17 mouse cellular contexts compared by ENCODE assay signal in genomic region chr3:41171772-41172171, GRCm38 (mm10).
DNase-seq lines count a peak whose midpoint lies in the region; ATAC-seq and TF ChIP-seq lines count a peak whose summit lies in the region.
"Had no signal": no experiment of that assay in that cellular context is flagged by ENCODE, and none has a peak within 500 bp of the region (broad histone marks: within the 10 kb centered on the region; RNA-seq: fewer than 3 reads in every experiment).

No protein-coding gene starts in this region.

- ATAC-seq in heart, embryonic 12.5 days (ENCODE audit: insufficient number of reproducible peaks, low FRiP score), result no peak
- 0 out of 2 replicates have a peak, but pooled peaks have one; percentile 13 for ATAC-seq in liver, embryonic 14.5 days (ENCODE audit: insufficient read depth)
- no peak for ATAC-seq in monocyte, adult 5-6 weeks (replicated peaks; ENCODE audit: insufficient number of reproducible peaks, low FRiP score, low TSS enrichment, poor library complexity, severe bottlenecking)
- ATAC-seq in midbrain, postnatal 0 days (ENCODE audit: low FRiP score), result no peak
- ATAC-seq: forebrain, embryonic 13.5 days had no signal

- no peak for DNase-seq in heart, postnatal 14 days
- DNase-seq in CH12.LX (ENCODE audit: extremely low read depth), result no peak
- DNase-seq in c-Kit-negative CD71-positive TER-119-positive erythroid progenitor cells, embryonic 14.5 days (ENCODE audit: low read depth, low spot score), result peak; percentile 56
- peak in 1 of 3 experiments; percentile 47 for DNase-seq in liver, embryonic 14.5 days (ENCODE audit: low read depth in 3 of 3, low spot score in 3 of 3)
- DNase-seq in midbrain, postnatal 0 days (ENCODE audit: low spot score), result no peak
- DNase-seq: adrenal gland, postnatal 36 days; B cell, adult 2 months; cerebellum, postnatal 10 days; embryo, embryonic 11 days; gastrocnemius, postnatal 14 days; kidney, adult 9 months; kidney, postnatal 4 days; right cerebral cortex, postnatal 25 days; thymus, postnatal 25 days had no signal

- in situ Hi-C loops in CH12.LX (cut with MboI; ENCODE audit: low pct_ligation_motif_present, low pct_unique_long_range_greater_than_20kb, low sequenced_read_pairs), result no loop called here

- TF ChIP-seq EP300 in CH12.LX (IDR thresholded peaks at IDR 0.05; ENCODE audit: low read length), result no peak
- no peak for TF ChIP-seq EP300 in liver, embryonic 14.5 days (IDR thresholded peaks at IDR 0.05; ENCODE audit: low read depth)

- TF ChIP-seq POLR2A in CH12.LX (IDR thresholded peaks at IDR 0.05; ENCODE audit: low read depth, low read length), result no peak

- H3K9ac ChIP-seq in heart, embryonic 12.5 days, result no peak overlapping the region
- no peak overlapping the region for H3K9ac ChIP-seq in CH12.LX (ENCODE audit: insufficient read depth, low read depth)
- H3K9ac ChIP-seq in liver, embryonic 14.5 days (replicated peaks), result 0 out of 2 replicates have a peak overlapping the region, but pooled peaks have one; percentile 5
- H3K9ac ChIP-seq in midbrain, postnatal 0 days (replicated peaks; ENCODE audit: low read length, poor library complexity, severe bottlenecking), result no peak overlapping the region
- H3K9ac ChIP-seq: forebrain, embryonic 13.5 days had no signal

- intact Hi-C loops in heart, postnatal 14 days (cut with DNase I), result loop anchor here (10.0 kb wide), 1 partner anchor 573 kb away; the partner anchor contains the start of genes D3Ertd751e and Sclt1

- 91% methylated on average over 4 of the region's 4 CpGs for WGBS in heart, embryonic 12.5 days
- WGBS in liver, embryonic 14.5 days (ENCODE audit: insufficient replicate concordance), result 80% methylated on average over 4 of the region's 4 CpGs
- whole genome bisulfite sequencing in midbrain, postnatal 0 days, result 94% methylated on average over 4 of the region's 4 CpGs

- TF ChIP-seq CTCF in CH12.LX (conservative IDR thresholded peaks at IDR 0.05 in 1 of 2, IDR thresholded peaks at IDR 0.05 in 1 of 2; ENCODE audit: low read depth in 2 of 2, low read length in 2 of 2), result no peak
- TF ChIP-seq CTCF in liver, embryonic 14.5 days (IDR thresholded peaks at IDR 0.05; ENCODE audit: low read depth), result no peak
- no peak for TF ChIP-seq CTCF in midbrain, postnatal 0 days (IDR thresholded peaks at IDR 0.05)

- H3K4me2 ChIP-seq in heart, embryonic 12.5 days, result no peak overlapping the region
- H3K4me2 ChIP-seq in CH12.LX (ENCODE audit: insufficient read depth, low read depth, poor library complexity, severe bottlenecking), result no peak overlapping the region
- no peak overlapping the region for H3K4me2 ChIP-seq in liver, embryonic 14.5 days (ENCODE audit: low read depth)
- H3K4me2 ChIP-seq in midbrain, postnatal 0 days (ENCODE audit: low read depth, low read length, poor library complexity, severe bottlenecking), result no peak overlapping the region
- H3K4me2 ChIP-seq: forebrain, embryonic 13.5 days had no signal

- no peak for TF ChIP-seq RAD21 in CH12.LX (IDR thresholded peaks at IDR 0.05; ENCODE audit: low read depth, low read length)

- H3K9me3 ChIP-seq in heart, embryonic 12.5 days (replicated peaks), result peaks cover 3% of the 10 kb centered on the region; the same call in 1 of the 2 replicates
- H3K9me3 ChIP-seq in CH12.LX (replicated peaks; ENCODE audit: low read length), result peaks cover 2% of the 10 kb centered on the region
- H3K9me3 ChIP-seq in liver, embryonic 14.5 days (ENCODE audit: control insufficient read depth, low read length), result peaks cover 4% of the 10 kb centered on the region; the same call in 1 of the 2 replicates
- no peaks in the 10 kb centered on the region for H3K9me3 ChIP-seq in midbrain, postnatal 0 days (ENCODE audit: low read length)
- H3K9me3 ChIP-seq: forebrain, embryonic 13.5 days had no signal

- H3K4me3 ChIP-seq in heart, embryonic 12.5 days, result no peak overlapping the region
- H3K4me3 ChIP-seq in CH12.LX (replicated peaks in 1 of 3; ENCODE audit: low read depth in 2 of 3, low read length in 2 of 3, poor library complexity in 1 of 3), result no peak overlapping the region
- no peak overlapping the region for H3K4me3 ChIP-seq in liver, embryonic 14.5 days (ENCODE audit: insufficient read depth in 1 of 2, low read depth in 2 of 2, low read length in 2 of 2)
- H3K4me3 ChIP-seq in midbrain, postnatal 0 days (ENCODE audit: low read depth, low read length), result no peak overlapping the region
- H3K4me3 ChIP-seq: forebrain, embryonic 13.5 days had no signal

- no peaks in the 10 kb centered on the region for H3K79me2 ChIP-seq in CH12.LX (replicated peaks; ENCODE audit: control insufficient read depth, extremely low read depth, insufficient read depth, poor library complexity, severe bottlenecking)

- dilution Hi-C loops in CH12.LX (cut with MboI; ENCODE audit: extremely low pct_ligation_motif_present, extremely low pct_unique_long_range_greater_than_20kb, low sequenced_read_pairs), result no loop called here

- H3K4me1 ChIP-seq in heart, embryonic 12.5 days (replicated peaks), result peaks cover 43% of the 10 kb centered on the region
- peaks cover 0 to 6% of the 10 kb centered on the region in 2 experiments; a peak in 2 of 4 replicates for H3K4me1 ChIP-seq in CH12.LX (ENCODE audit: control insufficient read depth in 1 of 2, insufficient read depth in 2 of 2)
- H3K4me1 ChIP-seq in liver, embryonic 14.5 days (replicated peaks; ENCODE audit: control insufficient read depth in 2 of 2, insufficient read depth in 2 of 2, low read length in 1 of 2), result peaks cover 41 to 56% of the 10 kb centered on the region in 2 experiments
- H3K4me1 ChIP-seq in midbrain, postnatal 0 days (ENCODE audit: insufficient read depth, low read length), result no peaks in the 10 kb centered on the region
- H3K4me1 ChIP-seq: forebrain, embryonic 13.5 days had no signal

- H3K27me3 ChIP-seq in heart, embryonic 12.5 days (replicated peaks), result no peaks in the 10 kb centered on the region
- H3K27me3 ChIP-seq in CH12.LX (replicated peaks), result no peaks in the 10 kb centered on the region
- H3K27me3 ChIP-seq in liver, embryonic 14.5 days (ENCODE audit: control insufficient read depth, insufficient read depth, low read length), result no peaks in the 10 kb centered on the region
- H3K27me3 ChIP-seq in midbrain, postnatal 0 days (ENCODE audit: insufficient read depth, low read length), result no peaks in the 10 kb centered on the region
- H3K27me3 ChIP-seq: forebrain, embryonic 13.5 days had no signal

- peak overlapping the region; percentile 88 for H3K27ac ChIP-seq in heart, embryonic 12.5 days (ENCODE audit: poor library complexity, severe bottlenecking)
- H3K27ac ChIP-seq in CH12.LX (ENCODE audit: insufficient read depth, low read depth), result no peak overlapping the region
- H3K27ac ChIP-seq in liver, embryonic 14.5 days, result peak overlapping the region; percentile 96
- no peak overlapping the region for H3K27ac ChIP-seq in midbrain, postnatal 0 days (ENCODE audit: low read depth, low read length)
- H3K27ac ChIP-seq: forebrain, embryonic 13.5 days had no signal

- H3K36me3 ChIP-seq in heart, embryonic 12.5 days, result no peaks in the 10 kb centered on the region
- H3K36me3 ChIP-seq in CH12.LX (replicated peaks in 1 of 2; ENCODE audit: control insufficient read depth in 1 of 2, insufficient read depth in 1 of 2, low read length in 1 of 2), result no peaks in the 10 kb centered on the region
- H3K36me3 ChIP-seq in liver, embryonic 14.5 days (replicated peaks; ENCODE audit: control insufficient read depth, insufficient read depth, low read depth), result no peaks in the 10 kb centered on the region
- no peaks in the 10 kb centered on the region for H3K36me3 ChIP-seq in midbrain, postnatal 0 days (ENCODE audit: insufficient read depth, low read length)

TF ChIP-seq in CH12.LX, 34 proteins besides CTCF, POLR2A, EP300 and RAD21:
- TF ChIP-seq MXI1 (IDR thresholded peaks at IDR 0.05; ENCODE audit: low read depth, low read length) (no peak), MAZ (IDR thresholded peaks at IDR 0.05; ENCODE audit: low read depth, low read length) (no peak), MAFK (IDR thresholded peaks at IDR 0.05; ENCODE audit: insufficient replicate concordance, low read length) (peak; percentile 83), HCFC1 (IDR thresholded peaks at IDR 0.05; ENCODE audit: low read depth, low read length) (no peak), POLR2AphosphoS2 (IDR thresholded peaks at IDR 0.05; ENCODE audit: low read depth, low read length) (no peak)

Comparison
In these comparisons a context has a peak if more than half of its experiments do, and no peak if none do; other contexts are left out.
1. H3K27ac ChIP-seq: peak in heart, embryonic 12.5 days (single experiment) and liver, embryonic 14.5 days (single experiment); none in CH12.LX (single experiment) and midbrain, postnatal 0 days (single experiment).